Mouse (Mus musculus) heart, postnatal 14 days (tissue): ENCODE data around the gene C2cd4b. TPM values are rescaled to one million over a fixed set of nuclear protein-coding genes. Genes with fewer than 3 reads are reported as not detected.

Experiments
- DNase-seq, 2 experiments: peaks; one replicate each; pipeline ENCODE4 v3.0.0; 2021 to 2022
- intact Hi-C: fragments of 180-260 bp; cut with DNase I; formaldehyde crosslinking; loops from one replicate; pipeline ENCODE4 v1.15.1; 2025
- total RNA-seq, 2 experiments: library from RNA; stranded (reverse); gene quantifications; 2 replicates each; pipeline ENCODE4 v1.2.3; 2021

C2cd4b gene
- total RNA-seq, 2 experiments from 2014 or later, result 1.0 to 1.2 TPM

GRCm38 (mm10) chr9:67768843-67769242 is 9.6 kb downstream of the C2cd4b start:
- no peak for DNase-seq

DNA sequence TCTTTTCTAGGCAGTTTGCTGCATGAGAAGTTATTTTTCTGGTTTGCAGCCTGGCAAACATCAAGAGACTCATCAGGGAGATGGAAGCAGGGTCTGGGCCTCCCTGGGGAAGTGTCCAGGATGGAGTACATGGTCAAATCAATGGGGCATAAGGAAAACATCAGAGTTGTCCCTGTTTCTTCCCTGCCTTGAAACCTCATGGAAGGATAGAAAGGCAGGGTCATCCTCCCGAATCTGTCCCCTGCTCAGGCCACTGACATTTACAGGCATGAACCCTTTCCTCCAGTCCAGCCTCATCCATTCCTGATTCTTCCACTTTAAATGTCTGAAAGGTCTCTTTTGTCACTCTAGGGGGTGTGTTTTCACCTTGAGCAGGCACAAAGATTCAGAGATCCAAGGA is 10.2 kb downstream of the C2cd4b start:
- no peak for DNase-seq
- intact Hi-C loops, result no loop called here

More at GRCm38 (mm10) chr9:67768843-67769242, 9.6 kb downstream of the C2cd4b start:
- intact Hi-C loops, result no loop called here

DNA sequence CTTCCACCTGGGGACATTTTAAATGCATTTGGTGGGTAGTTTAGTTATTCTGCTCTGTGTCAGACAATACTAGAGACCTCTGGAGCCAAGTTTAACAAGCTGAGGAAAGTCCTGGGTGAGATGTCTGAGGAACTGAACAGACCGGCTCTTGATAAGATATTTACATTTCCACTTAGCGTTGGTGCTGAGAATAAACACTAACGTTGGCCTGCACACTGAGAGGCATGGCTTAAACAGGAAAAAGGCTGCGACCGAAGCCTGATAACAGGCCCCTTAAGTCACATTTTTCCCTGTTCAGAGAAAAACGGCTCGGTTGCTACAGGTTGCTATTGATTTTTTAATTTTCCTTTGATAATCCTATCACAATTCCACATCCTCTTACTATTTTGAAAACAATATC is 12.1 kb downstream of the C2cd4b start:
- intact Hi-C loops, result no loop called here
- DNase-seq, result no peak

DNA sequence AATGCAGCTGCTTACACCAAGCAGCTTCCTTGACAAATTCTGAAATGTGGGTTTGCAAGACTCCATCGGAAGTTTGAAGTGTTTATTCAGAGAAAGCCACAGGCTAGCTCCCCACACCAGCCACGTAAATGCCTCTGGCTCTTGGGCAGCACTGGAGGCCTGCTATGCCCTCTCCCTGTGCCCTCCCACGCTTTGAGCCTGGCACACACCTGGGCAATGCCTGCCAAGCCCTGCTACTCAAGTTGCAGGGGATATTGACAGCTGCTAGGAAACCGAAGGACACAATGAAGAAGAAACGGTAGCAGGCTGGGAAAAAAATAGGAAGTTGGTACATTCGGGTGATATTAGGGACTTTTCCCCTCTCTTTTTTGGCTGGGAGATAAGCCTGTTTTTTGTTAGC is 15.0 kb downstream of the C2cd4b start:
- intact Hi-C loops, result no loop called here
- peak in 1 of 2 experiments; percentile 12 for DNase-seq

GRCm38 (mm10) chr9:67778553-67778952 is 19.3 kb downstream of the C2cd4b start:
- intact Hi-C loops, result no loop called here

GRCm38 (mm10) chr9:67782786-67783185 is 23.5 kb downstream of the C2cd4b start:
- intact Hi-C loops, result no loop called here

More at GRCm38 (mm10) chr9:67778553-67778952, 19.3 kb downstream of the C2cd4b start:
- DNase-seq, result no peak

DNA sequence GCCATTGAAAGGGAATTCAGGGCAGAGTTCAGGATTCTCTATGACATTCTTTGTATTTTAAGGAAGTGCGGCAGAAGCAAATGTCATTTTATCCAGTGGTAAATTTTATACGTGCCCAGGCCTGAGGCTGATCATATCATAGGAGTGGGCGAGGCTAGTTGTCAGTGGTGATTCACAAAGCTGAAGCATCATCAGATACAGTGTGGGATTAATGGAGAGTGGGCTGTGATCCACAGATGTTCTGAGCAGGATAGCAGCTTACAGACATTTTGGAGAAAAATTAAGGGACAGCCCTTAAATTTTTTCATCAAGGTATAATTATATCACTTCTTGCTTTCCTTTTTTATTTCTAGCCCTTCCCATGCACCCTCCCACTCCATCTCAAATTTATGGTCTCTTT is 24.2 kb downstream of the C2cd4b start:
- no peak for DNase-seq
- intact Hi-C loops, result no loop called here

More at GRCm38 (mm10) chr9:67782786-67783185, 23.5 kb downstream of the C2cd4b start:
- DNase-seq, result no peak

DNA sequence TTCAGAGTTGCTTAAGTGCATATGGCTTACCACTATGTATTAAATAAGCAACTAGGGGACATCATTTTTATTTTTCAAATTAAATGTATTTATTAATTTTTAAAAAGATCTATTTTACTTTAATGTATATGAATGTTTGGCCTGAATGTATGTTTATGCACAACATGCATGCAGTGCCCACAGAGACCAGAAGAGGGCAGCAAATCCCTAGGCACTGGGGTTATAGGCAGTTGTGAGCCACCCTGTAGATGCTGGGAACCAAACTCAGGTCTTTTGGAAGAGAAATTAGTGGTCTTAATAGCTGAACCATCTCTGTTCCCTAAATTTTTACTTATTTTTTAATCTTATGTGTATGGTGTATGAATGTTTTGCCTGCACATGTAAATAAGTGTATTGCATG is 24.7 kb downstream of the C2cd4b start:
- DNase-seq, result no peak
- intact Hi-C loops, result no loop called here

DNA sequence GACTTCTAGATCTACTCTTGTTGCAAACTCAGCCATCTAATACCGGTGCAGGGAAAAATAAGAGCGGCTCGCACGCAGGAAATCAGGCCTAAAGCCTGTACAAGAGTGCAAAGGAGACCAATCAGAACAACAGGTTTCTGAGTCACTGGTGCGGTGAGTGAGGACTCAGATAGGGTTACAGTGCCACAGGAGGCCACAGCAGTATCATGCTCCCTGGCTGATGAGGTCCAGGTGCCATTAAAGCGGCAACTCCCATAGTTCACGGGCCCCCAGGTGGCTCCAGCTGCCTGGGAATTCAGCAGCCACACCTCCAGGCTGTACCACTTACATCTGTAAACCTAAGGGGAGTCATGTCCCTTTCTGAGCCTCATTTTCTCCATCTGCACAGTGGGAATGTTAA is 27.1 kb downstream of the C2cd4b start:
- intact Hi-C loops, result no loop called here
- DNase-seq, result no peak

DNA sequence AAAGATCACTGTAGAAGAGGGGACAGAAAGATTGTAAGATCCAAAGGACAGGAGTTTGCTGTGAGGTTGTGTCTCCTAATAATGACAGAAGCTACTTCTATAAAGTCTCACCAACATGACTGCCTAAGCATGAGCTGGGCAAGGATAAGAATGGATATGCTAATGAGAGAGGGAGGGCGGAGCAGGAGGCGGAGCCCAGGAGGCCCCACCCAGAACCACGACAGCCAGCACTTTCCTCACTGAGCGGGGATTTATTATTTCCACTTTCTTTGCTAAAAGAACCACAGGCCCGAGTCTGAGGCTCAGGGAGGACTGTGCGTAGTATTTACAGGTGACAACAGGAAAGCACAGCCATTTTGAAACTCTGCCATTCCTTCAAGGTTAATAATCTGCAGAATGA is 28.4 kb downstream of the C2cd4b start:
- intact Hi-C loops, result no loop called here

DNA sequence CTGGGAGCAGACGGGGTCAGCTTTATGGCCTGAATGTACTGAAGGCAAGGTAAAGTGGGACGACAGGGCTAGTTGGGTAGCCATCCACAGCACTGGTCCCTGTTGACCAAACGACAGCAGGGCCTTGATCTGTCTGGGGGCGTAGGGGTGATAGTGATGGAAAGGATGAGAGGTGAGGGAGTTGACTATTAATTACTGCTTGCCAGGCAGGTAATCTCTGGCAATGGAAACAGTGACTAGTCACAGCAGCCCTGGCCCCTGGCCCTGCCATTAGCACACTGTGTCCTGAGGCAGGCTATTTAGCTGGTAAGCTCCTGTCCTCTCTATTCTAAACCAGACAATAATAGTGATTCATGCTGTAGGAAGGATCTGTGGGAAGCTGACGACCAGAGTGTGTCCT is 33.2 kb downstream of the C2cd4b start:
- intact Hi-C loops, result no loop called here
- no peak for DNase-seq

More for the DNA sequence above, 28.4 kb downstream of the C2cd4b start:
- DNase-seq, result no peak

GRCm38 (mm10) chr9:67793501-67793900 is 34.3 kb downstream of the C2cd4b start:
- intact Hi-C loops, result no loop called here
- no peak for DNase-seq

GRCm38 (mm10) chr9:67794216-67794615 is 35.0 kb downstream of the C2cd4b start:
- DNase-seq, result no peak
- intact Hi-C loops, result no loop called here

GRCm38 (mm10) chr9:67794668-67795067 is 35.4 kb downstream of the C2cd4b start:
- intact Hi-C loops, result loop anchor here (5.0 kb wide), 1 partner anchor 82 kb away; no protein-coding TSS in a partner anchor
- no peak for DNase-seq

DNA sequence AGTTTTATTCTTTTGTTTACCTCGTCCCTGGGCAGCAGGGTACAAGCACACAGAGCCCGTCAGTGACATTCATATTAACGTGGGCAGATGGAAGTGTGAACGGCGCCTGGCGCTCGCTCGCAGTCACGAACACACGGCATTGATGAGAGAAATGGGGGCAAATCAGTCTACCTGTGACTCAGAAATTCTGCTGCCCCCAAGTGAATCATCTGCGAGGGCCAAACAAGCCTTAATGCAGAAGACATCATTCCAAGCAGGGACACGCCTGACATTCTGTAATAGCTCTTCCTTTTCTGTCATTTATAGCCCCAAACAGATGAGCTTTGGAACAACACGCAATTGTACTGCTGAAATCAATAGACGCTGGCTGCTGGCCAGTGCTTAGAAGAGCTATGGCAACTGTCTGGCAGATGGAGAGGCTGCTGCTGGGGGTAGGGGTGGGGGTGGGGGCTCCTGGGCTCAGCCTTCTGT is 36.0 kb downstream of the C2cd4b start:
- intact Hi-C loops, result loop anchor here (5.0 kb wide), 1 partner anchor 83 kb away; no protein-coding TSS in a partner anchor
- DNase-seq, result no peak

DNA sequence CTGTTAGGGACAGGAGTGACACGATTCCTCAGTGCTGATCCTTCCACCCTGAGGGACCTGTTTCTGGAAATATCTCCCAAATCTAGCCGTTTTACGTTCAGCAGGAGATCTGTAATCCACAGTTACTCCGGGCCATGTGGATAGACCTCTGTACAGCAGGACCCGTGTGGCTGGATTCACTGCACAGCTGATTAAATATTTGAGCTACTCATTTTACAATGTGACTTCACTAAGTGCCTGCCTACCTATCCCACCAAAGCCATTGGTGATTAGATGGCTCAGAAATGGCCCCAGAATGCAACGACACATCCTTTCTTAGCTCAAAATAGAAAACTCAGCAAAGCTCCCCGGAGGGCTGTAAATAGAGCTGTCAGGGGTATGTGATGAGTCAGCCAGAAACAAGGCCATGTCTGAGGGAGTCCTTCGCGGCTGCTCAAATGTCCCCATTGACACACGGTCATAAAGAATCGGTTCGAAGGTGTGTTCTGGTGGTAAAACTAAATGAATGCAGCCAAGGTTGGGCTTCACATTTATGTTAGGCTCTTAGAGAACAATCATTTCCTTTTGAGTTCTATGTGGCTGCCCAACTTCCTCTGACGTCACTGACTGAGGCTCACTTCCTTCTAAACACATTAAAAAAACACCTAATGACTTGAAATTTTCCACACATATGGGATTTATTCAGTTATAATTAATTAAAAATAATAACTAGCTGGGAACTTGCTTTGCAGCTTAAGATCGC is 40.0 kb downstream of the C2cd4b start:
- intact Hi-C loops, result loop anchor here (5.0 kb wide), 1 partner anchor 87 kb away; no protein-coding TSS in a partner anchor

GRCm38 (mm10) chr9:67802241-67802640 is 43.0 kb downstream of the C2cd4b start:
- peak; percentile 43 to 70 for DNase-seq
- intact Hi-C loops, result loop anchor here (10.0 kb wide), 1 partner anchor 117 kb away; no protein-coding TSS in a partner anchor

More for the DNA sequence above, 40.0 kb downstream of the C2cd4b start:
- DNase-seq, result no peak

DNA sequence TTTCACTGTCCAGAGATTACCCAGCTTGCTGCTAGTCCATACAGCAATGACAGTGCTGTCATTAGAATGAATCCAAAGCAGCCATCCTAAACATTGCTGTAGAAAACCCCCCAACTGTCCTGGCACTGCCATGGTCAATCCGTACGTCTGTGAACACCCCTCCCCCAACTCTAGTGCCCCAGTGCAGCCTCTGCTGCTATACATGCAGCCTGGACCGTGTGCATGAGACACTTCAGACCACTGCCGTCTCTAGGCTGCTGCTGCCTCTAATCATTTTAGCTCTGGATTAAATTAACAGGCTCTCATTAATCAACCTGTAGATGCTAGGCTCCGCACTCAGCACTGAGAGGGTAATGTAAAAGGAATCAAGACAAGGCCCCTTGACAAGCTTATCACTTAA is 47.8 kb downstream of the C2cd4b start:
- DNase-seq, result no peak
- intact Hi-C loops, result loop anchor here (10.0 kb wide), 1 partner anchor 122 kb away; no protein-coding TSS in a partner anchor

DNA sequence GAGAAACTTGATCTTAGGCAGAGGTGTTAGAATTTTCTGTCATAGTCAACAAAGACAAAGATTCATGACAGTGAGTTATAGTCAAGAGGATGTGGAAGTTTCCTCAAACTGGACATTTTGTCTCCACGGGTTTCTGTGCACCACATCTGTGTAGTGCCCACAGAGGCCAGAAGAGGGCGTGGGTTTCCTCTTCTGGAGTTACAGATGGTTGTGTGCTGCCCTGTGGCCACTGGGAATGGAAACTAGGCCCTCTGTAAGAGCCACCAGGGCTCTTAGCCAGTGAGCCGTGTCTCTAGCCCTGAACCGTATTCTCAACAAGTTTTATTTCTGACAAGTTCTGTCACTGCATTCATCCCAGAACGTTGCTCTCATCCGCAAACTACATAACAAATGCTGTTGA is 51.3 kb downstream of the C2cd4b start:
- intact Hi-C loops, result no loop called here
- DNase-seq, result peak in 1 of 2 experiments; percentile 13
